Mouse (Mus musculus): Measurements from ENCODE around the gene Surf4. TPM values are rescaled to one million over a fixed set of nuclear protein-coding genes. Genes with fewer than 3 reads are reported as not detected.
A peak's percentile ranks its signal among the peaks of the same experiment; 100 is the strongest.

Surf4 gene
- polyA plus RNA-seq, 1 experiment, result 198 TPM

- no peak overlapping the region for H3K27ac ChIP-seq (ENCODE audit: insufficient read depth, low read depth, low read length)
- 0 out of 2 replicates have a peak, but pooled peaks cover 2% of the 10 kb centered on the region for H3K4me1 ChIP-seq (ENCODE audit: control insufficient read depth, insufficient read depth, low read length)
- H3K4me3 ChIP-seq (ENCODE audit: insufficient read depth, low read depth, low read length), result no peak overlapping the region
- DNase-seq, result no peak
- no peak for TF ChIP-seq POLR2A (IDR thresholded peaks at IDR 0.05; ENCODE audit: low read depth, low read length)
- TF ChIP-seq CTCF (conservative IDR thresholded peaks at IDR 0.05; ENCODE audit: insufficient read depth, insufficient read length, low read depth, low read length), result no peak
- no peaks in the 10 kb centered on the region for H3K27me3 ChIP-seq (replicated peaks; ENCODE audit: control insufficient read depth, insufficient read depth, low read length)
- WGBS, result 90% methylated on average over 4 of the region's 4 CpGs
- H3K36me3 ChIP-seq (ENCODE audit: control insufficient read depth, insufficient read depth, low read length), result peaks cover 5% of the 10 kb centered on the region; the same call in 1 of the 2 replicates
Measured at GRCm38 (mm10) chr2:26952193-26952592, 18.5 kb upstream of the Surf4 start.

- no peak overlapping the region for H3K4me3 ChIP-seq (ENCODE audit: insufficient read depth, low read depth, low read length)
- WGBS, result 83% methylated on average over 8 of the region's 8 CpGs
- peaks cover 5% of the 10 kb centered on the region; the same call in 1 of the 2 replicates for H3K36me3 ChIP-seq (ENCODE audit: control insufficient read depth, insufficient read depth, low read length)
- H3K27ac ChIP-seq (ENCODE audit: insufficient read depth, low read depth, low read length), result no peak overlapping the region
- no peaks in the 10 kb centered on the region for H3K27me3 ChIP-seq (replicated peaks; ENCODE audit: control insufficient read depth, insufficient read depth, low read length)
- no peaks in the 10 kb centered on the region for H3K4me1 ChIP-seq (ENCODE audit: control insufficient read depth, insufficient read depth, low read length)
- DNase-seq, result no peak
- TF ChIP-seq POLR2A (IDR thresholded peaks at IDR 0.05; ENCODE audit: low read depth, low read length) (no peak), CTCF (conservative IDR thresholded peaks at IDR 0.05; ENCODE audit: insufficient read depth, insufficient read length, low read depth, low read length) (no peak)
Measured at GRCm38 (mm10) chr2:26951346-26951905, 17.7 kb upstream of the Surf4 start.

DNA sequence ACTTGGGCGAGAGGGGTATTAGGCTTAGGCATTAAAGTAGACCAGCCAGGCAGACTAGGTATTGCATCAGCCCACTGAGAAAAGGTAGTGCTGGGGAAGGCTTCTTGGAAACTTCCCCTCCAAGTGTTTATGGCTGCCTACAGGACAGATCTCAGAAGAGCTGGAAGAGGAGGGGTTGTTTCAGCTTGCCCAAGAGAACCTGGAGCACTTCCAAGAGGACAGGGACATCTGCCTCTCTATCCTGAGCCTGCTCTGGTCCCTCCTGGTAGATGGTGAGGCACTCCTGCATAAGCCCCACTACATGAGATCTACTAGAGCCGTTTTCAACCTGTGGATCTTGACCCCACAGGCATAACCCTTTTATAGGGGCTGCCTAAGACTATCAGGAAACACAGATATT, 16.7 kb upstream of the Surf4 start:
- 89% methylated on average over 2 of the region's 2 CpGs for whole genome bisulfite sequencing
- Histone ChIP-seq H3K4me1 (ENCODE audit: control insufficient read depth, insufficient read depth, low read length) (no peaks in the 10 kb centered on the region), H3K36me3 (ENCODE audit: control insufficient read depth, insufficient read depth, low read length) (0 out of 2 replicates have a peak, but pooled peaks cover 1% of the 10 kb centered on the region), H3K4me3 (ENCODE audit: insufficient read depth, low read depth, low read length) (no peak overlapping the region), H3K27me3 (replicated peaks; ENCODE audit: control insufficient read depth, insufficient read depth, low read length) (no peaks in the 10 kb centered on the region), H3K27ac (ENCODE audit: insufficient read depth, low read depth, low read length) (no peak overlapping the region)
- no peak for TF ChIP-seq POLR2A (IDR thresholded peaks at IDR 0.05; ENCODE audit: low read depth, low read length)
- no peak for TF ChIP-seq CTCF (conservative IDR thresholded peaks at IDR 0.05; ENCODE audit: insufficient read depth, insufficient read length, low read depth, low read length)
- DNase-seq, result no peak

DNA sequence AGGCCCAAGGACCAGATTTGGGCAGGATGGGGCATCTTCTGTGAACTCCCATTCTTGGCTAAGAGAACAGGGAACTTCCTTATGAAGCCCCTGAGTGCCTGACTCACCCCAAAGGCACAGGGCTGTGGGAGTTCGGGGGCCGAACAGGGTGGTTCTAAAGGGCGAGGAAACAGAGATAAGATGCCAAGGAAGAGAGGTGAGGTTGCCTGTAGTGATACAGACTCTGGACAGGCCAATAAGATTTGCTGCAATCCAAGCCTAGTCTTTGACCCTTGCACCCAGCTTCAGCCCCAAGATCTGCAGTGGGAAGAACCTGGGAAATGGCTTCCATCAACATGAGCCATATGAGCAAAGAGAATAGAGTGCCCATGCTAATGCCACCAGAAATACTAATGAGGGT, 9.5 kb upstream of the Surf4 start:
- Histone ChIP-seq H3K27me3 (replicated peaks; ENCODE audit: control insufficient read depth, insufficient read depth, low read length) (no peaks in the 10 kb centered on the region), H3K36me3 (ENCODE audit: control insufficient read depth, insufficient read depth, low read length) (no peaks in the 10 kb centered on the region), H3K4me3 (ENCODE audit: insufficient read depth, low read depth, low read length) (no peak overlapping the region), H3K27ac (ENCODE audit: insufficient read depth, low read depth, low read length) (no peak overlapping the region), H3K4me1 (ENCODE audit: control insufficient read depth, insufficient read depth, low read length) (no peaks in the 10 kb centered on the region)
- WGBS, result 87% methylated on average over 3 of the region's 3 CpGs
- DNase-seq, result no peak
- TF ChIP-seq POLR2A (IDR thresholded peaks at IDR 0.05; ENCODE audit: low read depth, low read length) (no peak), CTCF (conservative IDR thresholded peaks at IDR 0.05; ENCODE audit: insufficient read depth, insufficient read length, low read depth, low read length) (no peak)

DNA sequence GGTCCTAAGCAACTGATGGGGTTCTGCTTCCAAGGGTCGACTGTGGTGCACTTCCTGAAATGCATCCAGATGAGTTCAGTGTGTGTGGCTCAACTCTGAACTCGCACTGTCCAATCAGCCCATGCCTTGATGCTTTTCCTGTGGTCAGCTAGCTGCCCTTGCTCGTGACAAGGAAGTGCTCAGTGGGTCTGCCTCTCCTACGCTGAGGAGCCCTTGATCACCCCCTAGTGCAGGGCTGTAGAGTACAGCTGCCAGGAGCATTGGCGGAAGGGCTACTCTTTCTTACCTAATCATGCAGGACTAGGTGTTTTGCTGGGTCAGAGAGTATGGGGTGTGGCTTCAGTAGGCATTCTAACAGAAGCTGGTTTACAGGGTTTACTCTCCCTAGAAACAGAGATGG, 7.8 kb upstream of the Surf4 start:
- TF ChIP-seq CTCF (conservative IDR thresholded peaks at IDR 0.05; ENCODE audit: insufficient read depth, insufficient read length, low read depth, low read length), result peak; percentile 53
- no peak for TF ChIP-seq POLR2A (IDR thresholded peaks at IDR 0.05; ENCODE audit: low read depth, low read length)
- Histone ChIP-seq H3K27ac (ENCODE audit: insufficient read depth, low read depth, low read length) (no peak overlapping the region), H3K4me1 (ENCODE audit: control insufficient read depth, insufficient read depth, low read length) (no peaks in the 10 kb centered on the region), H3K36me3 (ENCODE audit: control insufficient read depth, insufficient read depth, low read length) (no peaks in the 10 kb centered on the region), H3K4me3 (ENCODE audit: insufficient read depth, low read depth, low read length) (no peak overlapping the region), H3K27me3 (replicated peaks; ENCODE audit: control insufficient read depth, insufficient read depth, low read length) (no peaks in the 10 kb centered on the region)
- 32% methylated on average over 5 of the region's 5 CpGs for WGBS
- DNase-seq, result peak; percentile 30

- TF ChIP-seq CTCF (conservative IDR thresholded peaks at IDR 0.05; ENCODE audit: insufficient read depth, insufficient read length, low read depth, low read length), result no peak
- TF ChIP-seq POLR2A (IDR thresholded peaks at IDR 0.05; ENCODE audit: low read depth, low read length), result no peak
- 44% methylated on average over 1 of the region's 1 CpGs for WGBS
- H3K27ac ChIP-seq (ENCODE audit: insufficient read depth, low read depth, low read length), result no peak overlapping the region
- H3K4me1 ChIP-seq (ENCODE audit: control insufficient read depth, insufficient read depth, low read length), result peaks cover 8% of the 10 kb centered on the region
- no peak overlapping the region for H3K4me3 ChIP-seq (ENCODE audit: insufficient read depth, low read depth, low read length)
- H3K36me3 ChIP-seq (ENCODE audit: control insufficient read depth, insufficient read depth, low read length), result no peaks in the 10 kb centered on the region
- H3K27me3 ChIP-seq (replicated peaks; ENCODE audit: control insufficient read depth, insufficient read depth, low read length), result no peaks in the 10 kb centered on the region
- DNase-seq, result no peak
Measured at GRCm38 (mm10) chr2:26936425-26936824, 2.7 kb upstream of the Surf4 start.

- Histone ChIP-seq H3K4me1 (ENCODE audit: control insufficient read depth, insufficient read depth, low read length) (peaks cover 18% of the 10 kb centered on the region), H3K36me3 (ENCODE audit: control insufficient read depth, insufficient read depth, low read length) (no peaks in the 10 kb centered on the region), H3K27me3 (replicated peaks; ENCODE audit: control insufficient read depth, insufficient read depth, low read length) (no peaks in the 10 kb centered on the region), H3K27ac (ENCODE audit: insufficient read depth, low read depth, low read length) (no peak overlapping the region), H3K4me3 (ENCODE audit: insufficient read depth, low read depth, low read length) (no peak overlapping the region)
- DNase-seq, result no peak
- no peak for TF ChIP-seq POLR2A (IDR thresholded peaks at IDR 0.05; ENCODE audit: low read depth, low read length)
- TF ChIP-seq CTCF (conservative IDR thresholded peaks at IDR 0.05; ENCODE audit: insufficient read depth, insufficient read length, low read depth, low read length), result no peak
- WGBS, result 85% methylated on average over 2 of the region's 2 CpGs
Measured at GRCm38 (mm10) chr2:26935286-26935685, 1.6 kb upstream of the Surf4 start.

Measured in kidney, adult 2 months (tissue).